Mouse (Mus musculus): ENCODE measurements at regions not wholly inside any gene's neighbourhood (a gene's known extent, or its start where the extent isn't known, plus 50 kb on each side); places are given as distances from the start of the nearest gene placed in this dataset.
A peak's percentile ranks its signal among the peaks of the same experiment; 100 is the strongest.

GRCm38 (mm10) chr13:110556355-110557095, 161.7 kb downstream of the Plk2 start:
- no peak overlapping the region for H3K27ac ChIP-seq (ENCODE audit: low read depth, low read length)
- H3K27me3 ChIP-seq (ENCODE audit: insufficient read depth, low read length), result no peaks in the 10 kb centered on the region
- H3K4me2 ChIP-seq (ENCODE audit: low read depth), result no peak overlapping the region
- H3K9me3 ChIP-seq (ENCODE audit: low read length), result no peaks in the 10 kb centered on the region
- no peak for DNase-seq
- no peaks in the 10 kb centered on the region for H3K36me3 ChIP-seq (ENCODE audit: insufficient read depth)
- H3K4me1 ChIP-seq (ENCODE audit: insufficient read depth), result no peaks in the 10 kb centered on the region
- H3K9ac ChIP-seq, result no peak overlapping the region
- 76% methylated on average over 9 of the region's 9 CpGs for WGBS
- no peak for ATAC-seq
- H3K4me3 ChIP-seq (ENCODE audit: low read depth, low read length), result no peak overlapping the region
- no peak for TF ChIP-seq CTCF (IDR thresholded peaks at IDR 0.05; ENCODE audit: low read depth)

GRCm38 (mm10) chr13:110557930-110558727, 163.3 kb downstream of the Plk2 start:
- Histone ChIP-seq H3K4me2 (ENCODE audit: low read depth) (peak overlapping the region; percentile 42), H3K4me3 (ENCODE audit: low read depth, low read length) (peak overlapping the region; percentile 14; the same call in 1 of the 2 replicates), H3K9me3 (ENCODE audit: low read length) (no peaks in the 10 kb centered on the region), H3K27ac (ENCODE audit: low read depth, low read length) (peak overlapping the region; percentile 22; the same call in 1 of the 2 replicates), H3K9ac (no peak overlapping the region), H3K4me1 (ENCODE audit: insufficient read depth) (no peaks in the 10 kb centered on the region), H3K27me3 (ENCODE audit: insufficient read depth, low read length) (no peaks in the 10 kb centered on the region), H3K36me3 (ENCODE audit: insufficient read depth) (no peaks in the 10 kb centered on the region)
- TF ChIP-seq CTCF (IDR thresholded peaks at IDR 0.05; ENCODE audit: low read depth), result no peak
- peak; percentile 64 for ATAC-seq
- DNase-seq, result peak; percentile 67
- 25% methylated on average over 28 of the region's 28 CpGs for WGBS

- 90% methylated on average over 13 of the region's 13 CpGs for WGBS
- Histone ChIP-seq H3K9ac (no peak overlapping the region), H3K27ac (ENCODE audit: low read depth, low read length) (no peak overlapping the region), H3K4me1 (ENCODE audit: insufficient read depth) (no peaks in the 10 kb centered on the region), H3K27me3 (ENCODE audit: insufficient read depth, low read length) (no peaks in the 10 kb centered on the region), H3K36me3 (ENCODE audit: insufficient read depth) (no peaks in the 10 kb centered on the region), H3K4me2 (ENCODE audit: low read depth) (no peak overlapping the region), H3K9me3 (ENCODE audit: low read length) (no peaks in the 10 kb centered on the region), H3K4me3 (ENCODE audit: low read depth, low read length) (no peak overlapping the region)
- no peak for TF ChIP-seq CTCF (IDR thresholded peaks at IDR 0.05; ENCODE audit: low read depth)
- no peak for DNase-seq
- ATAC-seq, result no peak
These were observed 165.7 kb downstream of the Plk2 start for GRCm38 (mm10) chr13:110560566-110560965.

GRCm38 (mm10) chr13:110562499-110562898, 167.7 kb downstream of the Plk2 start:
- ATAC-seq (no peak), DNase-seq (no peak)
- Histone ChIP-seq H3K4me1 (ENCODE audit: insufficient read depth) (no peaks in the 10 kb centered on the region), H3K4me2 (ENCODE audit: low read depth) (no peak overlapping the region), H3K4me3 (ENCODE audit: low read depth, low read length) (no peak overlapping the region), H3K9ac (no peak overlapping the region), H3K9me3 (ENCODE audit: low read length) (no peaks in the 10 kb centered on the region), H3K27me3 (ENCODE audit: insufficient read depth, low read length) (no peaks in the 10 kb centered on the region), H3K36me3 (ENCODE audit: insufficient read depth) (no peaks in the 10 kb centered on the region), H3K27ac (ENCODE audit: low read depth, low read length) (no peak overlapping the region)
- 84% methylated on average over 3 of the region's 3 CpGs for WGBS
- TF ChIP-seq CTCF (IDR thresholded peaks at IDR 0.05; ENCODE audit: low read depth), result no peak

GRCm38 (mm10) chr13:110562902-110563301, 168.1 kb downstream of the Plk2 start:
- no peaks in the 10 kb centered on the region for H3K36me3 ChIP-seq (ENCODE audit: insufficient read depth)
- TF ChIP-seq CTCF (IDR thresholded peaks at IDR 0.05; ENCODE audit: low read depth), result no peak
- H3K4me3 ChIP-seq (ENCODE audit: low read depth, low read length), result no peak overlapping the region
- no peaks in the 10 kb centered on the region for H3K9me3 ChIP-seq (ENCODE audit: low read length)
- H3K27me3 ChIP-seq (ENCODE audit: insufficient read depth, low read length), result no peaks in the 10 kb centered on the region
- ATAC-seq, result no peak
- no peaks in the 10 kb centered on the region for H3K4me1 ChIP-seq (ENCODE audit: insufficient read depth)
- no peak overlapping the region for H3K27ac ChIP-seq (ENCODE audit: low read depth, low read length)
- H3K9ac ChIP-seq, result no peak overlapping the region
- no peak overlapping the region for H3K4me2 ChIP-seq (ENCODE audit: low read depth)
- no peak for DNase-seq
- 78% methylated on average over 5 of the region's 5 CpGs for WGBS

GRCm38 (mm10) chr13:110563967-110564366, 169.1 kb downstream of the Plk2 start:
- H3K9ac ChIP-seq, result no peak overlapping the region
- DNase-seq, result no peak
- H3K4me2 ChIP-seq (ENCODE audit: low read depth), result no peak overlapping the region
- WGBS, result 85% methylated on average over 9 of the region's 9 CpGs
- no peaks in the 10 kb centered on the region for H3K36me3 ChIP-seq (ENCODE audit: insufficient read depth)
- H3K27ac ChIP-seq (ENCODE audit: low read depth, low read length), result no peak overlapping the region
- TF ChIP-seq CTCF (IDR thresholded peaks at IDR 0.05; ENCODE audit: low read depth), result no peak
- H3K27me3 ChIP-seq (ENCODE audit: insufficient read depth, low read length), result no peaks in the 10 kb centered on the region
- H3K4me3 ChIP-seq (ENCODE audit: low read depth, low read length), result no peak overlapping the region
- H3K9me3 ChIP-seq (ENCODE audit: low read length), result no peaks in the 10 kb centered on the region
- ATAC-seq, result no peak
- no peaks in the 10 kb centered on the region for H3K4me1 ChIP-seq (ENCODE audit: insufficient read depth)

Data from forebrain, postnatal 0 days (tissue).